Mouse (Mus musculus): ENCODE data around the gene AC124502.3. TPM values are rescaled to one million over a fixed set of nuclear protein-coding genes. Genes with fewer than 3 reads are reported as not detected.

Gene AC124502.3
- polyA plus RNA-seq, 1 experiment from 2014 or later, result 2.2 TPM

DNA sequence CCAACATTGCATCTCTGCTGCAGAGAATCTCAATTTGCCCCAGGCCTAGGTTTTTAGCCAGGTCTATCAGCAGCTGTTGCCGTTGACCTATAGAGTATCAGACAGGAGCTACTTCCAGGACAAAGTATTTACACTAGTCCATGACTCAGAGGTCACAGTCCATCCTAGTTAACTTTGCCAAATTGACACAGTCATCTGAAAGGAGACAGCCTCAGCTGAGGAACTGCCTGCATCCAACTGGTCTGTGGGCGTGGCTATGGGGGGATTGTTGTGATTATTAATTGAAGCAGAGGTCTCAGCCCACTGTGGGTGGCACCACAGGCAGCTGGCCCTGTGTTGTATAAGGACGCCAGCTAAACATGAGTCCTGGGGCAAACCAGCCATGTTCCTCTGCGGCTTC lies 33.8 kb upstream of the AC124502.3 start:
- Histone ChIP-seq H3K9ac (no peak overlapping the region), H3K36me3 (no peaks in the 10 kb centered on the region), H3K4me2 (no peak overlapping the region), H3K4me3 (no peak overlapping the region), H3K4me1 (0 out of 2 replicates have a peak, but pooled peaks cover 8% of the 10 kb centered on the region), H3K27me3 (0 out of 2 replicates have a peak, but pooled peaks cover 5% of the 10 kb centered on the region), H3K27ac (no peak overlapping the region), H3K9me3 (no peaks in the 10 kb centered on the region)
- 54% methylated on average over 4 of the region's 4 CpGs for WGBS
- ATAC-seq (ENCODE audit: borderline replicate concordance, extremely low read depth, low FRiP score, low TSS enrichment), result no peak

DNA sequence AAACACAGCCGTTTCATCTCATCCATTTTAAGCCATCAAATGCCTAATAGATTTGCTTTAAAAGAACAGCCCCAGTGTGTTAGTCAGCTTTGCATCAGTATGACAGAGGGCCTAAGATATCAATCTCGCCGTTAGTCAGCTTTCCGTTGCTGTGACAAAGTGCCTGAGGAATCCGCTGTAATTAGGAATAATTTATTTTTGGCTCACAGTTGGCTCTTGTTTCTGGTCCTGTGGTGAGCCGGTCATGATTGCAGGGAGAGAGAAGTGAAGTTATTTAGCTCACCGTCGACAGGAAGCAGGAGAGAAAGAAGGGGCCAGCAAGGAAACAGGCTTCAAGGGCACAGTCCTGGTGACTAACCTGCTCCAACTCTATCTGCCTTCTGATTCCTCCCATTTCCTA lies 25.6 kb upstream of the AC124502.3 start:
- H3K9me3 ChIP-seq, result no peaks in the 10 kb centered on the region
- WGBS, result 55% methylated on average over 8 of the region's 8 CpGs
- no peak overlapping the region for H3K4me3 ChIP-seq
- no peak overlapping the region for H3K9ac ChIP-seq
- no peaks in the 10 kb centered on the region for H3K27me3 ChIP-seq
- H3K27ac ChIP-seq, result no peak overlapping the region
- peaks cover 9% of the 10 kb centered on the region for H3K4me1 ChIP-seq
- H3K36me3 ChIP-seq, result no peaks in the 10 kb centered on the region
- H3K4me2 ChIP-seq, result no peak overlapping the region
- no peak for ATAC-seq (ENCODE audit: borderline replicate concordance, extremely low read depth, low FRiP score, low TSS enrichment)

DNA sequence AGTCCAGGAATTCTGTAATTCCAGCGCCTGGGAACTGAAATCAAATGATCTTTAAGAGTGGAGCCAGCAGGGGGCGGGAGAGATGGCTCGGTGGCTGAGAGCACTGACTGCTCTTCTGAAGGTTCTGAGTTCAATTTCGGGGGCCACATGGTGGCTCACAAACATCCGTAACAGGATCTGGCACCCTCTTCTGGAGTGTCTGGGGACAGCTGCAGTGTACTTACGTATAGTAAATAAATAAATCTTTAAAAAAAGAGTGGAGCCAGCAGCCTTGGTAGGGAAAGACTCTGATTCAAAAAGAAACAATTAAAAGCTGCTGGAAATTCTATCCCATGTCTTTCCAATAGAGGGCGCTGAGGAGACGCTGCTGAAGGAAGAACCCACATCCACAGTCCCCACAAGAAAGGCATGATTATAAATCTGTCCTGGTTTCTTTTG lies 23.7 kb upstream of the AC124502.3 start:
- Histone ChIP-seq H3K4me1 (peaks cover 9% of the 10 kb centered on the region), H3K27ac (no peak overlapping the region), H3K4me3 (no peak overlapping the region), H3K9ac (no peak overlapping the region), H3K9me3 (no peaks in the 10 kb centered on the region), H3K36me3 (no peaks in the 10 kb centered on the region), H3K4me2 (no peak overlapping the region), H3K27me3 (no peaks in the 10 kb centered on the region)
- WGBS, result 13% methylated on average over 8 of the region's 8 CpGs
- ATAC-seq (ENCODE audit: borderline replicate concordance, extremely low read depth, low FRiP score, low TSS enrichment), result no peak

DNA sequence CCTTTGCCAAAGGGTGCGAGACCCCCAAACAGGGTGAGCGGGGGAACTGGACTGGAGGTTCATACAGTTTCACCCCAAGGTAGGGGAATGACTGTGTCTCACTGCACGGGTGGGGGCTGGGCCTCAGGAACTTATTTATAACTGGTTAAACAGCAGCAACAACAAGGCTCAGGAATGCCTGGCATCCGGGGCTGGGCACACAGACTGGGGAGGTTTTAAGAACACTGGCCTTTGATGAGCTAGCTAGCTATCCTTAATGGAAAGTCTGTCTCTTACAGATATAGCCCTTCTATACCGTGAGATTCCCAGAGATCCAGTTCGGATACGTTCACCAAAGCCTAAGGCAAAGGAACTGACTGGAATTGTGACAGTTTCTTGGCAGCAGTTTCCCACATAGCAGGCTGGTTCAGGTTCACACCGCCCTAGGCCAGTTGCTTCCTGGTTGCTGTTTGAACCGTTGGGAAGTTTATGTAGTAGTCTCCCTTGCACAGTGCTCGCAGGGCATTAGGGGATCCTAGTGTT lies 22.4 kb upstream of the AC124502.3 start:
- Histone ChIP-seq H3K27me3 (no peaks in the 10 kb centered on the region), H3K4me3 (no peak overlapping the region), H3K9me3 (no peaks in the 10 kb centered on the region), H3K36me3 (no peaks in the 10 kb centered on the region), H3K9ac (no peak overlapping the region), H3K27ac (peak overlapping the region; percentile 57), H3K4me2 (peak overlapping the region; percentile 33), H3K4me1 (peaks cover 9% of the 10 kb centered on the region)
- 19% methylated on average over 10 of the region's 10 CpGs for WGBS
- 0 out of 2 replicates have a peak, but pooled peaks have one; percentile 42 for ATAC-seq (ENCODE audit: borderline replicate concordance, extremely low read depth, low FRiP score, low TSS enrichment)

DNA sequence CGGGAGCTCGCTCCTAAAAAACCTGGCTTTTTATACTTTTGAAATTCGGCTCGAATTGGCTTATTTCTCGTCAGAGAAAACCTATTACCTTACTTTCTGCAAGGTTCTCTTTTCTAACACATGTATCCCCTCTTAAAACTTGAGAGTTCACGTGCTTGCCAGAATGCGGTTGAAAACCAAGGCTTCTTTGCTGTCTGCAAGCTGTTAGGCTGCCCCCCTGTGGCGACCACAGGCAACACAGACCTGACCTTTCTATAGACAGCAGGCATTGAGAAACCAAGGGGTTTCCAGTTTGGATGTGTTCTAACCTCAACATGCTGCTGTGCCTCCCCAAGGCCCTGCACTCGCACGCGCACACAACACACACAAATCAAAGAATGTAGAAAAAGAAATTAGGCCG lies 21.9 kb upstream of the AC124502.3 start:
- H3K9me3 ChIP-seq, result no peaks in the 10 kb centered on the region

DNA sequence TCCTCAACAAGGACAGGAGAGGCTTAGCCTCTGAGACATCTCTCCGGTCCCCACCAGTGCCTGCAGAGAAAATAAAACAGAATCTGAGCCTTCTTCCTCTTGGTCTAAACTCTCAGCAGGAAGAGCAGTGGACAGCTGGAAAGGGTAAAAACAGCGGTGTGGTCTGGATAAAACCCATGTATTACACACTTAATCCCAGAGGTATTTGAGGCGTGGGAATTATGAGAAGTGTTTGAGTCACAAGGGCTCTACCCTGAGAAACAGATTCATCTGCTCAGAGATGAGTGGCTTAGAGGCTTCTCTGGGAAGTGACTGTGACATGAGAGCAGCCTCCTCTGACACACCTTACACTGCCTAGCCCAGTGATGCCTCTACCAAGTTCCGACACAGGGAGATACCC lies 21.1 kb upstream of the AC124502.3 start:
- H3K4me1 ChIP-seq, result peaks cover 9% of the 10 kb centered on the region
- no peaks in the 10 kb centered on the region for H3K9me3 ChIP-seq
- H3K36me3 ChIP-seq, result no peaks in the 10 kb centered on the region
- no peak for ATAC-seq (ENCODE audit: borderline replicate concordance, extremely low read depth, low FRiP score, low TSS enrichment)
- H3K4me2 ChIP-seq, result no peak overlapping the region
- WGBS, result 73% methylated on average over 4 of the region's 4 CpGs
- H3K9ac ChIP-seq, result no peak overlapping the region
- no peak overlapping the region for H3K27ac ChIP-seq
- H3K27me3 ChIP-seq, result no peaks in the 10 kb centered on the region
- H3K4me3 ChIP-seq, result no peak overlapping the region

More for the DNA sequence above, 21.9 kb upstream of the AC124502.3 start:
- Histone ChIP-seq H3K4me1 (peaks cover 9% of the 10 kb centered on the region), H3K27me3 (no peaks in the 10 kb centered on the region), H3K36me3 (no peaks in the 10 kb centered on the region), H3K4me3 (no peak overlapping the region), H3K4me2 (peak overlapping the region; percentile 33), H3K9ac (no peak overlapping the region), H3K27ac (peak overlapping the region; percentile 57)
- no peak for ATAC-seq (ENCODE audit: borderline replicate concordance, extremely low read depth, low FRiP score, low TSS enrichment)
- 18% methylated on average over 12 of the region's 12 CpGs for WGBS

DNA sequence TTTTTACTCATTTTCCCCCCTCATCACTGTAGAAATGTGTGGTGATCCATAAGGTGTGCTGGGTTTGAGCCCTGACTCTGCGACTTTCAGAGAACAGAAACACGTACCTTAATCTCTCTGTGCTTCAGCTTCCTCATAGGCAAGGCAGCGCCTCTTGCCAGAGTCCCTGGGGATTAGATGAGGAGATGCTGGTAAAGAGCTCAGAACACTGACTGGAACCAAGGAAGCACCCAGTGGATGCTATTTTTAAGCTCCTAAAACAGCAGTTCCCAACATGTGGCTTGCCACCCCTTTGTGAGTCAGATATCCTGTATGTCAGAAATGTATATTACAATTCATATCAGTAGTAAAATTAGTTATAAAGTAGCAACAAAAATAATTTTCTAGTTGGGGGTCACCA lies 20.5 kb upstream of the AC124502.3 start:
- Histone ChIP-seq H3K27ac (no peak overlapping the region), H3K9ac (no peak overlapping the region), H3K4me3 (no peak overlapping the region), H3K4me2 (no peak overlapping the region), H3K9me3 (no peaks in the 10 kb centered on the region), H3K4me1 (peaks cover 10% of the 10 kb centered on the region), H3K27me3 (no peaks in the 10 kb centered on the region), H3K36me3 (no peaks in the 10 kb centered on the region)
- 75% methylated on average over 3 of the region's 3 CpGs for WGBS
- no peak for ATAC-seq (ENCODE audit: borderline replicate concordance, extremely low read depth, low FRiP score, low TSS enrichment)

DNA sequence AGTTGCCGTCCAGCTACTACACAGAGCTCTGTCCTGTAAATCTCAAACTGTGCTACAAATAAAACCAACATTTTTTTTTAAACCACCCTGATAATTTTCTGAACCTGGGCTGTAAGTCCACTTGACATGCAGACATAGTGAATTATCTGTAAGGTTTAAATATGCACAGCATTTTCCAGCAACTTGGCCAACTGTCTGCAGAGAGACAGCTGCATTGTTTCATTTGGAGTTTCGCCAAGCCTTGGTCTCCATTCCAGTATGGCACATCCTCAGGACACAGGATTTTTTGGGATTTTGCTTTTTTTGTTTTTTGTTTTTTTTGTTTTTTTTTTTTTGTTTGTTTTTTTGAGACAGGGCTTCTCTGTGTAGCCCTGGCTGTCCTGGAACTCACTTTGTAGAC lies 17.3 kb upstream of the AC124502.3 start:
- Histone ChIP-seq H3K27ac (no peak overlapping the region), H3K36me3 (no peaks in the 10 kb centered on the region), H3K4me1 (peaks cover 7% of the 10 kb centered on the region), H3K9me3 (no peaks in the 10 kb centered on the region), H3K9ac (no peak overlapping the region), H3K4me2 (no peak overlapping the region), H3K4me3 (no peak overlapping the region), H3K27me3 (no peaks in the 10 kb centered on the region)
- 71% methylated on average over 2 of the region's 2 CpGs for WGBS
- ATAC-seq (ENCODE audit: borderline replicate concordance, extremely low read depth, low FRiP score, low TSS enrichment), result no peak

DNA sequence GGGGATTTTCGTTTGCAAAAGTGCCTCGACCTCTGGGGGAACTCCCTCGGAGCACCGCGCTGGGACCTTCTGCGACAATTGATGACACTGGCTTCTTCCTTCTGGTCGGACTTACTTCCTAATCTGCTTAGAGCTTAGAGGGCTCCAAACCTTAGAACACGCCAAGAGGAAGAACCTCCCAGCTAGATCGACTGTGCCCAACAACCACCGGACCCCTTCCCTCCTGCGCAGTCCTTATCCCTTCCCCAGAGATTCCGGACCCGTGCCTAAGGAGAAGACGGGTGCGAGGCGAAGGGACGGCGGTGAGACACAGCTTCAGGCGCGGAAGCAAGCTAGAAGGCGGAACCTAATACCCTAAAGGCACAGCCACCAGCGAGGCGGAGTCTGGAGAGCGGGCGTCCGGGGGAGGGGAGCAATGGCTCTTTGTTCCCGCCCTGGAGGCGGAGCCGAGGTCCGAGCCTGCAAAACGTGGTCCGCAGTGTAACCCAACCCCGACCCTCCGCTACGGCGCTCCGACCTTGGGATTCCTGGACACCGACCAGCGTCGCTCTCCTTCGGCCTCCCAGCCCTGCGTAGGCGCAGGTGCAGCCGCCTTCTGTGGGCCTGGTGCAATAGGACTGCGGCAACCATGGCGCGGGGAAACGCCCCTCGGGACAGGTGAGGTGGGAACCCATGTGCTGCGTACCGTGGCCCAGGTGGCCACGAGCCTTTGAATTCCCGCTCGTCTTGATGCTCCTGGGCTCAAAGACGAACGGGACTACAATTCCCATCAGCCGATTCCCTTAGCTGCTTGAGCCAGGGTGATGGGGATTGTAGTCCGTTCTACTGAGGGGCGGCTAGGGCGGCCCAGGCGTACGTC lies 14.8 kb upstream of the AC124502.3 start, which contains the start of gene Slc29a2:
Slc29a2 (plus strand) TSS at position 240 of the 859 bp plus-strand sequence.
- Histone ChIP-seq H3K9me3 (no peaks in the 10 kb centered on the region), H3K36me3 (no peaks in the 10 kb centered on the region), H3K4me3 (peak within 1 kb of the TSS; percentile 74), H3K4me2 (peak within 1 kb of the TSS; percentile 98), H3K27ac (peak within 1 kb of the TSS; percentile 88), H3K9ac (peak within 1 kb of the TSS; percentile 82), H3K4me1 (peaks cover 4% of the 10 kb centered on the region), H3K27me3 (no peaks in the 10 kb centered on the region)
- WGBS, result under 1% methylated on average over 62 of the region's 62 CpGs
- ATAC-seq (ENCODE audit: borderline replicate concordance, extremely low read depth, low FRiP score, low TSS enrichment), result peak; percentile 96

DNA sequence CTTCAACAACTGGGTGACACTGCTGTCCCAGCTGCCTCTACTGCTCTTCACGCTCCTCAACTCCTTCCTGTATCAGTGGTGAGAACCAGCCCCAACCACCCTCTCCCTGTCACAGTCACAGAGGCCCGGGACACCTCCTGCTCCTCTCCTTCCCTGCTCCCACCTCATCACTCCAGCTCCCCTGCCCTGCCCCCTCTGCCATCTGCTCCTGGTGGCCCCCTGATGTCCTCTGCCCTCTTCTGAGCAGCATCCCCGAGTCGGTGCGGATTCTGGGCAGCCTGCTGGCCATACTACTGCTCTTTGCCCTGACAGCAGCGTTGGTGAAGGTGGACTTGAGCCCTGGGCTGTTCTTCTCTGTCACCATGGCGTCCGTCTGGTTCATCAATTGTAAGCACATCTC lies 12.6 kb upstream of the AC124502.3 start:
- no peak for ATAC-seq (ENCODE audit: borderline replicate concordance, extremely low read depth, low FRiP score, low TSS enrichment)
- H3K9ac ChIP-seq, result no peak overlapping the region
- no peak overlapping the region for H3K4me2 ChIP-seq
- H3K36me3 ChIP-seq, result 0 out of 2 replicates have a peak, but pooled peaks cover under 1% of the 10 kb centered on the region
- WGBS, result 84% methylated on average over 8 of the region's 8 CpGs
- H3K9me3 ChIP-seq, result no peaks in the 10 kb centered on the region
- no peaks in the 10 kb centered on the region for H3K27me3 ChIP-seq
- H3K27ac ChIP-seq, result no peak overlapping the region
- H3K4me1 ChIP-seq, result peaks cover 4% of the 10 kb centered on the region
- no peak overlapping the region for H3K4me3 ChIP-seq

DNA sequence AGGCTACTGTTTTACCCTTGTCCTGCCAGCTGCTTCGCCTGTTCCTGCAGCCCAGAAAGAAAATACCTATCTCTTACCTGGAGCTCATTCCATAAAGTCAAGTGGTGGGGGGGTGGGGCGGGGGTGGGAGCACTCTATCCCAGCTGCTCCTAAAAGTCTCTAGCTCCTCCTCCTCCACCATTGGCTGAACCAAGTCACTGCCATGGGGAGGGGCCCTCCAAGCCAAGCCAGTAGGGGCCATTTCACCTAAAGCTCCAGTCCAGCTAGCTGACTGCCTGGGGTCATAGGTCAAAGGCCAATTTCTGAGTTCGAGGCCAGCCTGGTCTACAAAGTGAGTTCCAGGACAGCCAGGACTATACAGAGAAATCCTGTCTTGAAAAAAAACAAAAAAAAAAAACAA lies 6.0 kb upstream of the AC124502.3 start:
- Histone ChIP-seq H3K9me3 (no peaks in the 10 kb centered on the region), H3K4me3 (no peak overlapping the region), H3K4me2 (no peak overlapping the region), H3K27ac (no peak overlapping the region), H3K27me3 (no peaks in the 10 kb centered on the region), H3K36me3 (0 out of 2 replicates have a peak, but pooled peaks cover 5% of the 10 kb centered on the region), H3K4me1 (peaks cover 5% of the 10 kb centered on the region), H3K9ac (no peak overlapping the region)
- WGBS, result 69% methylated on average over 3 of the region's 3 CpGs
- no peak for ATAC-seq (ENCODE audit: borderline replicate concordance, extremely low read depth, low FRiP score, low TSS enrichment)

DNA sequence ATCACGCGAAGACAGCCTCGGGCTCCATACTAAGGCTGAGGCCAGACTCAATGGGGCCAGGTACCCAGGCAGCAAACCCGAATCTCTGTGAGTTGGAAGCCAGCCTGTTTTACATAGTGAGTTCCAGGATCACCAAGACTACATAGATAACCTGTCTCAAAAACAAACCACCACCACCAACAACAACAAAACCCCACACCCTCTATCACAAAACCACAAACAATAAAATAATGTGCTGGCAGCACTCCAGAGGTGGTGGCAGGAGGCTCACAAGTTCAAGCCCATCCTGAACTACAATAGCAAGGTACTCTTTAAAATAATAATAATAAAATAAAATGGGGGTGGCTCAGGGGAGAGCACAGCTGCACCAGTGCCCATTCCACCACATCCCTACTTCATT lies 2.1 kb upstream of the AC124502.3 start:
- H3K9ac ChIP-seq, result no peak overlapping the region
- H3K4me2 ChIP-seq, result no peak overlapping the region
- H3K27me3 ChIP-seq, result no peaks in the 10 kb centered on the region
- H3K4me1 ChIP-seq, result peaks cover 28% of the 10 kb centered on the region
- H3K27ac ChIP-seq, result no peak overlapping the region
- ATAC-seq (ENCODE audit: borderline replicate concordance, extremely low read depth, low FRiP score, low TSS enrichment), result no peak
- no peaks in the 10 kb centered on the region for H3K9me3 ChIP-seq
- no peaks in the 10 kb centered on the region for H3K36me3 ChIP-seq
- no peak overlapping the region for H3K4me3 ChIP-seq
- 75% methylated on average over 4 of the region's 4 CpGs for WGBS
